Mouse (Mus musculus) hindbrain, embryonic 14.5 days (tissue): Measurements from ENCODE around the gene Ptgdr. TPM values are rescaled to one million over a fixed set of nuclear protein-coding genes. Genes with fewer than 3 reads are reported as not detected.
"Not testable (repeated sequence)": the region's sequence is repeated elsewhere in the genome, so short reads cannot be mapped to it uniquely, and the experiment has no call there.

Experiments used
- ATAC-seq: fragments of 200-750 bp; cut with Nextera tagmentation; 2 replicates; pipeline ENCODE4 v1.8.0; 2017; ENCODE audit warnings: moderate number of reproducible peaks, mild to moderate bottlenecking, moderate TSS enrichment, moderate library complexity; ENCODE audit not compliant: low FRiP score
- DNase-seq: peaks from one replicate; pipeline ENCODE4 v3.0.0-alpha.2; 2015; ENCODE audit warnings: low spot score
- H3K27ac ChIP-seq: fragments of 300-500 bp; sonication (generic); 2 replicates; pipeline ENCODE4 v1.5.1; 2014; ENCODE audit warnings: mild to moderate bottlenecking, moderate library complexity
- H3K27me3 ChIP-seq: fragments of 300-500 bp; sonication (generic); 2 replicates; pipeline ENCODE4 v1.6.1; 2014; ENCODE audit warnings: mild to moderate bottlenecking, low read length, mixed read lengths; ENCODE audit not compliant: control insufficient read depth, insufficient read depth
- H3K36me3 ChIP-seq: fragments of 300-500 bp; sonication (generic); replicated peaks from 2 replicates; pipeline ENCODE4 v1.6.1; 2014; ENCODE audit not compliant: control insufficient read depth, insufficient read depth
- H3K4me1 ChIP-seq: fragments of 300-500 bp; sonication (generic); replicated peaks from 2 replicates; pipeline ENCODE4 v1.6.1; 2014; ENCODE audit warnings: antibody characterized with exemption, low read length, mixed read lengths; ENCODE audit not compliant: control insufficient read depth, insufficient read depth
- H3K4me2 ChIP-seq: fragments of 300-500 bp; sonication (generic); replicated peaks from 2 replicates; pipeline ENCODE4 v1.6.1; 2014; ENCODE audit warnings: mild to moderate bottlenecking, moderate library complexity
- H3K4me3 ChIP-seq: fragments of 300-500 bp; sonication (generic); replicated peaks from 2 replicates; pipeline ENCODE4 v1.5.1; 2014; ENCODE audit warnings: mild to moderate bottlenecking, low read length
- H3K9ac ChIP-seq: fragments of 300-500 bp; sonication (generic); 2 replicates; pipeline ENCODE4 v1.6.1; 2014
- H3K9me3 ChIP-seq: fragments of 300-500 bp; sonication (generic); 2 replicates; pipeline ENCODE4 v1.6.1; 2016; ENCODE audit warnings: low read length; ENCODE audit not compliant: control insufficient read depth
- WGBS: fragments of 180-500 bp; shearing (Covaris S2); extraction: QIAGEN DNeasy Blood & Tissue Kit; methylation state at CpG from one replicate; pipeline ENCODE4 v1.1.7; 2014; 5-methylcytosine and 5-hydroxymethylcytosine counted together
- polyA plus RNA-seq: library from polyadenylated mRNA; unstranded; fragments of >200 nt; fragmentation: Nextera tagmentation; extraction: Ambion mirVana; gene quantifications from 2 replicates; pipeline ENCODE4 v1.2.1, GENCODE M21; 2014

Ptgdr gene
- polyA plus RNA-seq, 1 experiment from 2014 or later = 0.54 TPM

DNA sequence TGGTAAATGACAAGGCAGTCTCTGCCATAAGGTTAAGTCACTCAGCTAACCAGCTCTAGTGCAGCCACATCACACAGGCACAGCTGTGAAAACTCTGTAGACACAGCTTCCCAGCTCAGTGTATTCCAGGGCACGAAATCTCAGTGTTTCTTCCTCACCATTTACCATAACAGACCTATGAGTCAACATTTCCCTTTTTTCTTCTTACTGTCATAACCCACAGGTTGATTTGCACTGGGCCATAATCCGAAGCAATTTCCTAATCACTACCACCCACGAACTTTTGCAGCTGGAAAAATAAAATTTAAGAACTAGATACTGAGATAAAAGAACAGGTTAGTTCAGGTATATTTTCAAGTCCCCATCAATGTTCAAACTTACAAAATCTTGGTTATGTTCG, 31.4 kb downstream of the Ptgdr start:
- Histone ChIP-seq H3K36me3 (no peaks in the 10 kb centered on the region), H3K27ac (no peak overlapping the region), H3K9ac (no peak overlapping the region), H3K4me2 (no peak overlapping the region), H3K4me1 (no peaks in the 10 kb centered on the region), H3K9me3 (no peaks in the 10 kb centered on the region), H3K4me3 (no peak overlapping the region), H3K27me3 (no peaks in the 10 kb centered on the region)
- no peak for DNase-seq
- WGBS = 77% methylated on average over 4 of the region's 4 CpGs
- no peak for ATAC-seq

DNA sequence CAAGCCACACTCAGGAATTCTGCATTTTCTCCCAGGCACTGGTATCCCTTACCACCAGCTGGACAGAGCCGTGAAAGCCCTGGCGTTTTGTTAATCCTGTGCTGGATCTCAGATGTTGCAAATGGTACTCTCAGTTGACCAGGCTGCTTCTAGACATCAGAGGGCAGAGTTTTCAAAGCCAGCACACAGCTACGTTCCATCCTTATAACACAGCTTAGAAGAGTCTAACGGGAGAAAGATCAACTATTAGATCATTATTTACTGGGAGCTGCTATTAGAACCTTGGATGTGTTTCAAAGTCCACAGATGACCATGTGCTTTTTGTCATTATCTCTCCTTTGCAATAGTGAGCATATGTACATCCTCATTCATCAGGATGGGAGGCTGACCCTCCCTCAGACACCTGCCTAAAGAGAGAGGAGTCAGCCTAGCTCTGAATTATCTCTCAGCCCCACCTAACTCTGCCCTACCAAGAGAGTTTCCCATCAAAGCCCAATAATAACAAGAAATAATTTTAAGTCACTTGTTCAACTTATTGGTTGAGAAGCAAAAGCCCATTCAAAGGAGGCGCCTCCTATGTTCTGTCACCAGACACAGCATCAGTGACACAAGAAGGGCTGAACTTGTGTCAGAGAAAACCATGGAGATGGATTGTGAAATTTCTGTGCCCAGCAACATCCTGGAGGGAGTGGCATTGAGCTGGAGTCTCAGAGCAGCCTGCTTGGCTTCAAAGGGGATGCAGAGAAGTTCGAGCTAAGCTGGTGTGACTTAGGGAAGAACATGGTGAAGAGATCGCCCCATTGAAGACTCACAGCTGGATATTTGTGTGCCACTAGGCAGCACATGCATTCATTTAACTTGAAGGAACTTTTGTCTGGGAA, 37.8 kb downstream of the Ptgdr start:
- H3K9me3 ChIP-seq = no peaks in the 10 kb centered on the region
- no peak for DNase-seq
- 68% methylated on average over 7 of the region's 7 CpGs for WGBS

DNA sequence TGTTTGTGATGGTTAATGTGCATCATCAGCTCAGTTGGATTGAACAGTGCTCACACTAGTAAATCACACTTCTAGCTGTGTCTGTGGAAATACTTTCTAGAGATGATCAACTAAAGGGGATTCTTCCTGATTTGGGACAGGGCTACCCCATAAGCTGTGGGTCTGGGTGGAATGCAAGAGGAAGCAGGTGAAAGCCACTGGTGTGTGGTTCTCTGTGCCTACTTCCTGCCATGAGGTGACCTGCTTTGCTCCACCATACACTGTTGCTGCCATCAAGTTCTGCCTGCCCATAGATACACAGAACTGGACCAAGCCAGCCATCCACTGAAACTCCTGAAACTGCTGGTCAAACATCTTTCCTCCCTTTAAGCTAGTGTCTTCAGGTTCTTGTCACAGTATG, 46.0 kb downstream of the Ptgdr start:
- H3K9me3 ChIP-seq, H3K4me2 ChIP-seq, H3K36me3 ChIP-seq, H3K27me3 ChIP-seq, DNase-seq, H3K4me1 ChIP-seq, H3K4me3 ChIP-seq, ATAC-seq, H3K9ac ChIP-seq, H3K27ac ChIP-seq: not testable (repeated sequence)

More for the DNA sequence above, 37.8 kb downstream of the Ptgdr start:
- no peak for ATAC-seq
- Histone ChIP-seq H3K4me2 (no peak overlapping the region), H3K4me3 (no peak overlapping the region), H3K9ac (no peak overlapping the region), H3K27me3 (no peaks in the 10 kb centered on the region), H3K36me3 (no peaks in the 10 kb centered on the region), H3K27ac (no peak overlapping the region), H3K4me1 (no peaks in the 10 kb centered on the region)

Other genes with a start within 250 kb of the Ptgdr start
- not detected in 2 replicates for gene Gm5624, start 231.4 kb downstream of the Ptgdr start, polyA plus RNA-seq
- not detected in 2 replicates for gene Gm8257, start 152.9 kb downstream of the Ptgdr start, polyA plus RNA-seq
- not detected in 2 replicates for gene Gm8267, start 109.0 kb downstream of the Ptgdr start, polyA plus RNA-seq
- 1.3 and 1.6 TPM in 2 replicates for gene Ptger2, start 128.8 kb upstream of the Ptgdr start, polyA plus RNA-seq